Mouse (Mus musculus) heart, postnatal 0 days (tissue): ENCODE data around the gene Gm6408.

Experiments used
- CTCF ChIP-seq: IDR thresholded peaks from 2 replicates; pipeline ENCODE4 v1.5.1; 2016; ENCODE audit warnings: antibody characterized with exemption, control low read depth, low read depth
- EP300 ChIP-seq: IDR thresholded peaks from 2 replicates; pipeline ENCODE4 v1.6.1; 2016; ENCODE audit warnings: antibody characterized with exemption, low read depth

DNA sequence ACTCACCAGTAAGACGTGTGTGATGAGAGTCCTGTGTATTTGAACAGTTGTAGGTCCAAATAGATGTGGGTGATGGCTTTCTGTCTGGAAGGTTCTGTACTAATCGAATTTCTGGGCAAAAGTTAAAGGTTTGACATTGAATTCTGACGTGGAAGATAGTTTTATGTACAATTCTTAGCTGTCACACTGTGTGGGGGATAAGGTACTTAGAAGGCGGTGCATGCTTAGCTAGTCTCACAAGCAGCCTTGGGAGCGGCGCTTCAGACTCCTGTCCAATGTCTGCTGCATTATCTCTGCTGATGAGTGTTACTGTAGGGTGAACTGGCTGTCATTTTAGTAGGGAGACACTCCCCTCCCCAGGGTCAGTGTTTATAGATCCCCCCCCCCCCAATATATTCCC lies 49.3 kb upstream of the Gm6408 start:
- TF ChIP-seq CTCF = no peak
- TF ChIP-seq EP300 = no peak
